In the genomic region with DNA sequence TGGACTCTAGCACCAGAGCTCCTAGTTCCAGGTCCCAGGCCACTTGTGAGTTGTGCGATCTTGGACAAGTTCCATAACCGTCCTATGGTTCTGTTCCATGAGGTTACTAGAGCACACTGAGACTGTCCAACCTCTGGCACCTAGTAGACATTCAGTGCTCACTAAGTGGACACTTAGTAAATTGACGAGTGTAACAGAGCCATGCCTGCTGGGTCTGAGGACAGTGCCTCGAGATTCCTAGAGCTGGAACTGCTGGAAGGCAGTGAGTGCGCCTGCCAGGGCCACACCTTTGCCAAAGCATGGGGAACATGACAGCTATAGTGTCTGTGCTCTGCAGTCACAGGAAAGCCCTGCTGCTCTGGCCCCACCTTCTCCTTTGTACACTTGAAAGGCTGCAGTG, we compare ENCODE assay signal across 30 mouse cellular contexts.
A peak's percentile ranks its signal among the peaks of the same experiment; 100 is the strongest.
DNase-seq lines count a peak whose midpoint lies in the region; ATAC-seq and TF ChIP-seq lines count a peak whose summit lies in the region.
"Had no signal": no experiment of that assay in that cellular context is flagged by ENCODE, and none has a peak within 500 bp of the region (broad histone marks: within the 10 kb centered on the region; RNA-seq: fewer than 3 reads in every experiment).

No protein-coding gene starts in this region.

- TF ChIP-seq EP300 in heart, postnatal 0 days (IDR thresholded peaks at IDR 0.05; ENCODE audit: low read depth), result no peak

- peak; percentile 40 to 69 for DNase-seq in heart, adult 18-20 months
- DNase-seq in R1 (ENCODE audit: low read depth, low spot score), result peak; percentile 27
- DNase-seq in heart, adult 8-10 months (ENCODE audit: low spot score), result peak; percentile 38
- peak; percentile 55 for DNase-seq in heart, postnatal 0 days (ENCODE audit: low spot score)
- no peak for DNase-seq in layer of hippocampus, adult 9-11 months
- no peak for DNase-seq in urinary bladder, postnatal 4 days (ENCODE audit: low spot score in 2 of 2)
- DNase-seq in forebrain, postnatal 0 days, result no peak
- DNase-seq: adrenal gland, adult 8-10 months; cerebellum, adult 11-12 months; cerebellum, postnatal 25 days; embryo, embryonic 11 days; gastrocnemius, postnatal 14 days; kidney, adult 9 months; kidney, postnatal 14 days; layer of hippocampus, postnatal 36 days; lung, adult 18-20 months; lung, postnatal 10 days; thymus, adult 2 months; thymus, postnatal 4 days had no signal

- peaks cover 26% of the 10 kb centered on the region for H3K4me1 ChIP-seq in heart, embryonic 11.5 days (ENCODE audit: control insufficient read depth, insufficient read depth, low read length)
- peaks cover 25% of the 10 kb centered on the region for H3K4me1 ChIP-seq in heart, postnatal 0 days (ENCODE audit: control insufficient read depth, insufficient read depth)
- H3K4me1 ChIP-seq in forebrain, postnatal 0 days (ENCODE audit: insufficient read depth), result no peaks in the 10 kb centered on the region
- H3K4me1 ChIP-seq: forebrain, embryonic 12.5 days had no signal

- no peaks in the 10 kb centered on the region for H3K27me3 ChIP-seq in heart, embryonic 11.5 days (ENCODE audit: control insufficient read depth, insufficient read depth, low read length)
- no peaks in the 10 kb centered on the region for H3K27me3 ChIP-seq in heart, postnatal 0 days (ENCODE audit: control insufficient read depth, insufficient read depth, low read length)
- H3K27me3 ChIP-seq in forebrain, postnatal 0 days (ENCODE audit: insufficient read depth, low read length), result no peaks in the 10 kb centered on the region
- H3K27me3 ChIP-seq: embryonic facial prominence, embryonic 13.5 days; heart, embryonic 15.5 days; hindbrain, embryonic 15.5 days; intestine, embryonic 15.5 days; stomach, embryonic 15.5 days had no signal

- no peak overlapping the region for H3K4me3 ChIP-seq in heart, embryonic 11.5 days (ENCODE audit: low read depth, low read length)
- no peak overlapping the region for H3K4me3 ChIP-seq in heart, postnatal 0 days (ENCODE audit: low read depth, low read length)
- no peak overlapping the region for H3K4me3 ChIP-seq in forebrain, postnatal 0 days (ENCODE audit: low read depth, low read length)
- H3K4me3 ChIP-seq: embryonic facial prominence, embryonic 13.5 days; erythroblast, embryonic 14.5 days; forebrain, embryonic 12.5 days; heart, embryonic 15.5 days; hindbrain, embryonic 15.5 days; intestine, embryonic 15.5 days; layer of hippocampus, adult 2 months; stomach, embryonic 15.5 days had no signal

- no peak overlapping the region for H3K4me2 ChIP-seq in heart, embryonic 11.5 days
- no peak overlapping the region for H3K4me2 ChIP-seq in heart, postnatal 0 days (ENCODE audit: low read depth, low read length)
- H3K4me2 ChIP-seq in forebrain, postnatal 0 days (ENCODE audit: low read depth), result no peak overlapping the region
- H3K4me2 ChIP-seq: embryonic facial prominence, embryonic 13.5 days; forebrain, embryonic 12.5 days; heart, embryonic 15.5 days; hindbrain, embryonic 15.5 days; intestine, embryonic 15.5 days; liver, embryonic 11.5 days; midbrain, embryonic 11.5 days; stomach, embryonic 15.5 days had no signal

- H3K9ac ChIP-seq in heart, embryonic 11.5 days (ENCODE audit: low read depth, low read length), result no peak overlapping the region
- no peak overlapping the region for H3K9ac ChIP-seq in heart, postnatal 0 days (replicated peaks; ENCODE audit: low read depth, low read length)
- no peak overlapping the region for H3K9ac ChIP-seq in forebrain, postnatal 0 days
- H3K9ac ChIP-seq: embryonic facial prominence, embryonic 13.5 days; forebrain, embryonic 12.5 days; heart, embryonic 15.5 days; hindbrain, embryonic 15.5 days; intestine, embryonic 15.5 days; stomach, embryonic 15.5 days had no signal

- TF ChIP-seq CTCF in heart, postnatal 0 days (IDR thresholded peaks at IDR 0.05; ENCODE audit: low read depth), result no peak
- TF ChIP-seq CTCF in forebrain, postnatal 0 days (IDR thresholded peaks at IDR 0.05; ENCODE audit: low read depth), result no peak

- 76% methylated on average over 5 of the region's 5 CpGs for WGBS in heart, embryonic 11.5 days (ENCODE audit: insufficient replicate concordance)
- WGBS in heart, postnatal 0 days, result 48% methylated on average over 5 of the region's 5 CpGs
- WGBS in forebrain, postnatal 0 days, result 85% methylated on average over 5 of the region's 5 CpGs

- H3K27ac ChIP-seq in heart, embryonic 11.5 days (ENCODE audit: low read depth, low read length), result no peak overlapping the region
- peak overlapping the region; percentile 46; the same call in 1 of the 2 replicates for H3K27ac ChIP-seq in heart, postnatal 0 days (ENCODE audit: low read depth)
- H3K27ac ChIP-seq in forebrain, postnatal 0 days (ENCODE audit: low read depth, low read length), result no peak overlapping the region
- H3K27ac ChIP-seq: embryonic facial prominence, embryonic 13.5 days; forebrain, embryonic 12.5 days; heart, embryonic 15.5 days; hindbrain, embryonic 15.5 days; intestine, embryonic 15.5 days; layer of hippocampus, adult 2 months; stomach, embryonic 15.5 days had no signal

- H3K36me3 ChIP-seq in heart, embryonic 11.5 days (ENCODE audit: control insufficient read depth, insufficient read depth, low read length), result no peaks in the 10 kb centered on the region
- peaks cover 4% of the 10 kb centered on the region; the same call in 1 of the 2 replicates for H3K36me3 ChIP-seq in heart, postnatal 0 days (replicated peaks; ENCODE audit: control insufficient read depth, insufficient read depth, low read length)
- H3K36me3 ChIP-seq in forebrain, postnatal 0 days (ENCODE audit: insufficient read depth), result no peaks in the 10 kb centered on the region; the same call in 1 of the 2 replicates
- H3K36me3 ChIP-seq: heart, embryonic 15.5 days; hindbrain, embryonic 15.5 days; intestine, embryonic 15.5 days; stomach, embryonic 15.5 days had no signal

- H3K9me3 ChIP-seq in heart, embryonic 11.5 days (replicated peaks; ENCODE audit: control insufficient read depth, low read length), result no peaks in the 10 kb centered on the region
- no peaks in the 10 kb centered on the region for H3K9me3 ChIP-seq in heart, postnatal 0 days (replicated peaks; ENCODE audit: control insufficient read depth, low read length)
- no peaks in the 10 kb centered on the region for H3K9me3 ChIP-seq in forebrain, postnatal 0 days (ENCODE audit: low read length)
- H3K9me3 ChIP-seq: embryonic facial prominence, embryonic 13.5 days; forebrain, embryonic 12.5 days; heart, embryonic 15.5 days; hindbrain, embryonic 15.5 days; intestine, embryonic 15.5 days; stomach, embryonic 15.5 days had no signal

- no peak for ATAC-seq in heart, embryonic 11.5 days (replicated peaks; ENCODE audit: insufficient number of reproducible peaks, low FRiP score, low TSS enrichment)
- ATAC-seq in heart, postnatal 0 days (ENCODE audit: insufficient read depth, low read depth), result peak; percentile 36; the same call in 1 of the 2 replicates
- ATAC-seq in forebrain, postnatal 0 days, result no peak
- ATAC-seq: intestine, embryonic 15.5 days had no signal

Comparison
In these comparisons a context has a peak if more than half of its experiments do, and no peak if none do; other contexts are left out.
1. DNase-seq: peak in heart, adult 18-20 months (2 of 2), R1 (single experiment), heart, adult 8-10 months (single experiment) and heart, postnatal 0 days (single experiment); none in layer of hippocampus, adult 9-11 months (single experiment), urinary bladder, postnatal 4 days (0 of 2) and forebrain, postnatal 0 days (single experiment).